Mouse (Mus musculus): Measurements from ENCODE around the gene Tm7sf2.

DNA sequence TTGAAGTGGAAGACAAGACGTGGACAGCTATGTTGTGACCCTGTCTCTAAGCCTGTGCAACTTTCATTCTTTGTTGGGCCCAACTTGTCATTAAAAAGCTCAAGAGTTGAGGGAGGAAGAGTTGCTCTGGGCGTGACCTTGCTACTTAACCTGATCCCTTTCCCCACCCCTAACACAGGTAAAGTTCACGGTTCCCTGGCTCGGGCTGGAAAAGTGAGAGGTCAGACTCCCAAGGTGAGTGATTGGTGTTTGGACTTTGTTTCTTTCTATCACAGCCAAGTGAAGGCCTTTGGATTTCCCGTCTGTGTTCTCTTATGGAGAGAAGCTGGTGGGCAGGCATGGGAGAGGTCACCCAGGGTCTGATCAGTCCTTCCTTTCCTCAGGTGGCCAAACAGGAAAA is 9.2 kb downstream of the Tm7sf2 start:
- no peak for TF ChIP-seq EP300 (IDR thresholded peaks at IDR 0.05; ENCODE audit: low read depth)
- no peak for TF ChIP-seq CTCF (IDR thresholded peaks at IDR 0.05; ENCODE audit: low read depth)

Measured in liver, embryonic 14.5 days (tissue).